Comparison of ENCODE assay signal across 22 mouse cellular contexts in genomic region chr1:77281741-77282140, GRCm38 (mm10).
DNase-seq lines count a peak whose midpoint lies in the region; ATAC-seq and TF ChIP-seq lines count a peak whose summit lies in the region.
"Had no signal": no experiment of that assay in that cellular context is flagged by ENCODE, and none has a peak within 500 bp of the region (broad histone marks: within the 10 kb centered on the region; RNA-seq: fewer than 3 reads in every experiment).

No protein-coding gene starts in this region.

- TF ChIP-seq CTCF in intestine, postnatal 0 days (IDR thresholded peaks at IDR 0.05; ENCODE audit: low read depth): no peak

- H3K9me3 ChIP-seq in intestine, embryonic 15.5 days: no peaks in the 10 kb centered on the region
- H3K9me3 ChIP-seq in intestine, postnatal 0 days (ENCODE audit: control insufficient read depth): no peaks in the 10 kb centered on the region
- H3K9me3 ChIP-seq in liver, embryonic 11.5 days (ENCODE audit: control insufficient read depth, low read length): no peaks in the 10 kb centered on the region
- H3K9me3 ChIP-seq: embryonic facial prominence, embryonic 13.5 days; hindbrain, embryonic 12.5 days; midbrain, embryonic 12.5 days had no signal

- ATAC-seq in intestine, embryonic 15.5 days: 0 out of 2 replicates have a peak, but pooled peaks have one; percentile 28
- no peak for ATAC-seq in intestine, postnatal 0 days
- peak; percentile 87 for ATAC-seq in liver, embryonic 11.5 days (replicated peaks; ENCODE audit: low FRiP score)
- peak; percentile 36 for ATAC-seq in megakaryocyte progenitor cell, adult 5-6 weeks (replicated peaks; ENCODE audit: poor library complexity)

- 0 out of 2 replicates have a peak, but pooled peaks cover 3% of the 10 kb centered on the region for H3K4me1 ChIP-seq in intestine, embryonic 15.5 days (replicated peaks)
- H3K4me1 ChIP-seq in intestine, postnatal 0 days (replicated peaks; ENCODE audit: control insufficient read depth, insufficient read depth, low read length): no peaks in the 10 kb centered on the region; the same call in 1 of the 2 replicates
- peaks cover 3% of the 10 kb centered on the region for H3K4me1 ChIP-seq in liver, embryonic 11.5 days (replicated peaks; ENCODE audit: control insufficient read depth, insufficient read depth, low read length)
- H3K4me1 ChIP-seq: hindbrain, embryonic 12.5 days; midbrain, embryonic 12.5 days had no signal

- H3K27ac ChIP-seq in intestine, embryonic 15.5 days: no peak overlapping the region
- H3K27ac ChIP-seq in intestine, postnatal 0 days (ENCODE audit: low read depth, low read length): no peak overlapping the region
- H3K27ac ChIP-seq in liver, embryonic 11.5 days (ENCODE audit: low read depth, low read length): peak overlapping the region; percentile 28; the same call in 1 of the 2 replicates
- H3K27ac ChIP-seq: embryonic facial prominence, embryonic 13.5 days; forebrain, embryonic 10.5 days; hindbrain, embryonic 12.5 days; left cerebral cortex, adult 2 months; midbrain, embryonic 12.5 days; neural tube, embryonic 13.5 days had no signal

- H3K27me3 ChIP-seq in intestine, embryonic 15.5 days (replicated peaks): no peaks in the 10 kb centered on the region
- no peaks in the 10 kb centered on the region for H3K27me3 ChIP-seq in intestine, postnatal 0 days (replicated peaks; ENCODE audit: control insufficient read depth, insufficient read depth, low read length)
- H3K27me3 ChIP-seq in liver, embryonic 11.5 days (replicated peaks; ENCODE audit: control insufficient read depth, insufficient read depth, low read length): no peaks in the 10 kb centered on the region
- H3K27me3 ChIP-seq: embryonic facial prominence, embryonic 13.5 days; hindbrain, embryonic 12.5 days; midbrain, embryonic 12.5 days had no signal

- H3K9ac ChIP-seq in intestine, embryonic 15.5 days: no peak overlapping the region
- H3K9ac ChIP-seq in intestine, postnatal 0 days (ENCODE audit: low read depth, low read length): no peak overlapping the region
- H3K9ac ChIP-seq in liver, embryonic 11.5 days (ENCODE audit: low read depth, low read length): no peak overlapping the region
- H3K9ac ChIP-seq: embryonic facial prominence, embryonic 13.5 days; hindbrain, embryonic 12.5 days; midbrain, embryonic 12.5 days; neural tube, embryonic 13.5 days had no signal

- intact Hi-C loops in left cerebral cortex, postnatal 36 days (cut with DNase I): no loop called here

- DNase-seq in c-Kit-positive CD71-positive TER-119-negative erythroid progenitor cells, embryonic 14.5 days (ENCODE audit: low read depth): peak; percentile 60
- DNase-seq in liver, embryonic 11.5 days (ENCODE audit: low spot score): no peak
- DNase-seq in MN1 (ENCODE audit: low spot score): no peak
- no peak for DNase-seq in left cerebral cortex, postnatal 36 days (ENCODE audit: low spot score in 2 of 2)
- DNase-seq: cerebellum, postnatal 10 days; heart, postnatal 14 days; kidney, adult 9 months; kidney, postnatal 25 days; lung, adult 2 months; lung, postnatal 4 days; spleen, adult 18-20 months; thymus, postnatal 14 days had no signal

- H3K4me3 ChIP-seq in intestine, embryonic 15.5 days (replicated peaks): no peak overlapping the region
- no peak overlapping the region for H3K4me3 ChIP-seq in intestine, postnatal 0 days (ENCODE audit: low read depth, low read length)
- no peak overlapping the region for H3K4me3 ChIP-seq in liver, embryonic 11.5 days (ENCODE audit: low read depth, low read length)
- H3K4me3 ChIP-seq: embryonic facial prominence, embryonic 13.5 days; forebrain, embryonic 10.5 days; hindbrain, embryonic 12.5 days; left cerebral cortex, adult 2 months; midbrain, embryonic 12.5 days; neural tube, embryonic 13.5 days had no signal

- no peak overlapping the region for H3K4me2 ChIP-seq in intestine, embryonic 15.5 days (replicated peaks)
- H3K4me2 ChIP-seq in intestine, postnatal 0 days (replicated peaks; ENCODE audit: low read depth): no peak overlapping the region
- H3K4me2 ChIP-seq in liver, embryonic 11.5 days: peak overlapping the region; percentile 34
- H3K4me2 ChIP-seq: embryonic facial prominence, embryonic 13.5 days; heart, embryonic 11.5 days; hindbrain, embryonic 12.5 days; midbrain, embryonic 12.5 days; neural tube, embryonic 13.5 days had no signal

- WGBS in intestine, embryonic 15.5 days: 91% methylated on average over 4 of the region's 4 CpGs
- WGBS in intestine, postnatal 0 days: 68% methylated on average over 4 of the region's 4 CpGs
- WGBS in liver, embryonic 11.5 days: 42% methylated on average over 4 of the region's 4 CpGs

- no peaks in the 10 kb centered on the region for H3K36me3 ChIP-seq in intestine, embryonic 15.5 days
- H3K36me3 ChIP-seq in intestine, postnatal 0 days (ENCODE audit: control insufficient read depth, insufficient read depth): no peaks in the 10 kb centered on the region
- no peaks in the 10 kb centered on the region for H3K36me3 ChIP-seq in liver, embryonic 11.5 days (ENCODE audit: control insufficient read depth, insufficient read depth, low read length)
- H3K36me3 ChIP-seq: embryonic facial prominence, embryonic 13.5 days; forebrain, embryonic 10.5 days; hindbrain, embryonic 12.5 days; midbrain, embryonic 12.5 days; neural tube, embryonic 13.5 days had no signal
